In the genomic region with DNA sequence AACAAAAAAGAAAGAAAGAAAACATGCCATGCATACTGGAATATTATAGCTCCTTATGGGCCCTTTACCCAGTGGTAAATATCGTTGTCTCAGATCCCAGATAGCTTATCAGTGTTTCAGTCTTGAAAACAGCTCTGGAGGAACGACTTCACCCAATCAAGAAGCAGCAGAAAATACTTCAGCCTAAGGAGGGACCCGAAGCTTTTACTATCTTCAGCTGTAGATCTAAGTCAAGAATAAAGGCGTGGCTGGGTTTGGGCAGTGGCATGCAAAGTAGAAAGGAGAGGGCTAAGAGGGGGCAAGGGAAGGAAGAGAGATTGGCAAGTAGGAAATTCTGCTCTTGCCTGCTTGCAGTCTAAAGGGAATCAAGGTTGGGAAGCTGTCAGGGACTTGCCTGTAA, we compare ENCODE assay signal across 26 mouse cellular contexts. TPM values are rescaled to one million over a fixed set of nuclear protein-coding genes. Genes with fewer than 3 reads are reported as not detected.
DNase-seq lines count a peak whose midpoint lies in the region; TF ChIP-seq lines count a peak whose summit lies in the region.
"Had no signal": no experiment of that assay in that cellular context is flagged by ENCODE, and none has a peak within 500 bp of the region (broad histone marks: within the 10 kb centered on the region; RNA-seq: fewer than 3 reads in every experiment).

No protein-coding gene starts in this region.

- H3ac ChIP-seq in myocyte (ENCODE audit: control insufficient read depth, insufficient read length) = no peak overlapping the region

- intact Hi-C loops in gastrocnemius, adult 2 months (cut with DNase I) = loop anchor here (5.0 to 10.0 kb wide), 2 partner anchors 50 to 277 kb away; partner anchors contain the start of genes Anxa8, Glud1 and Shld2

- H3K27ac ChIP-seq in gastrocnemius, adult 2 months = 0 out of 2 replicates have a peak overlapping the region, but pooled peaks have one; percentile 89
- H3K27ac ChIP-seq: embryonic facial prominence, embryonic 10.5 days; forebrain, embryonic 13.5 days; hindbrain, embryonic 12.5 days had no signal

- no peaks in the 10 kb centered on the region for H3K79me2 ChIP-seq in myocyte (ENCODE audit: control insufficient read depth, insufficient read depth)

- H3K27me3 ChIP-seq in myocyte (ENCODE audit: control insufficient read depth, insufficient read depth, insufficient read length) = no peaks in the 10 kb centered on the region

- H3K4me2 ChIP-seq in myocyte (ENCODE audit: low read depth) = peak overlapping the region; percentile 90

- no peak for TF ChIP-seq POLR2A in myocyte (IDR thresholded peaks at IDR 0.05; ENCODE audit: insufficient read length, low read depth)

- no peaks in the 10 kb centered on the region for H3K36me3 ChIP-seq in myocyte (ENCODE audit: control insufficient read depth, insufficient read depth)
- H3K36me3 ChIP-seq: embryonic facial prominence, embryonic 10.5 days; heart, embryonic 10.5 days; hindbrain, embryonic 12.5 days had no signal

- H3K4me3 ChIP-seq in gastrocnemius, adult 2 months = no peak overlapping the region
- peak overlapping the region; percentile 22 for H3K4me3 ChIP-seq in myocyte
- H3K4me3 ChIP-seq: forebrain, embryonic 13.5 days; hindbrain, embryonic 12.5 days had no signal

- DNase-seq in gastrocnemius, adult 2 months = no peak
- no peak for DNase-seq in gastrocnemius, postnatal 4 days (ENCODE audit: low spot score in 2 of 2)
- DNase-seq in MEL-GATA-1-ER (ENCODE audit: extremely low read depth, low read depth) = peak; percentile 23
- no peak for DNase-seq in adrenal gland, postnatal 14 days
- no peak for DNase-seq in frontal cortex, postnatal 25 days (ENCODE audit: low spot score in 2 of 2)
- DNase-seq in testis, postnatal 14 days (ENCODE audit: low spot score) = no peak
- DNase-seq: adrenal gland, postnatal 25 days; B cell, adult 2 months; cerebellum, adult 9-11 months; cerebellum, postnatal 36 days; forebrain, postnatal 0 days; heart, adult 18-20 months; heart, postnatal 10 days; heart, postnatal 4 days; kidney, adult 11 months had no signal

- no peak for TF ChIP-seq CTCF in gastrocnemius, adult 2 months (IDR thresholded peaks at IDR 0.05)

TF ChIP-seq in myocyte, 11 proteins besides CTCF, POLR2A, EP300 and RAD21:
- TF ChIP-seq MAX (IDR thresholded peaks at IDR 0.05; ENCODE audit: low read depth) (no peak), MYOG (IDR thresholded peaks at IDR 0.05; ENCODE audit: control insufficient read depth in 1 of 3, insufficient read depth in 1 of 3, insufficient read length in 2 of 3, low read depth in 2 of 3) (no peak), MYOD1 (IDR thresholded peaks at IDR 0.05; ENCODE audit: control insufficient read depth in 1 of 3, insufficient read length in 2 of 3, low read depth in 2 of 3) (no peak), USF1 (IDR thresholded peaks at IDR 0.05; ENCODE audit: low read depth) (no peak)

RNA-seq across cellular contexts. Expression of gene Fam25c, which starts 6.9 kb away (rescaled TPM):
- total RNA-seq in gastrocnemius, adult 2 months (2021) = not detected
- total RNA-seq in gastrocnemius, postnatal 4 days (2021) = not detected
- not detected for polyA plus RNA-seq in myocyte (2012; fragmentation: generic; extraction: Trizol)
- total RNA-seq in adrenal gland, postnatal 14 days (2021) = 4.0 TPM in 1 of 2 replicates, not detected in the other
- total RNA-seq: adrenal gland, adult 18-20 months; adrenal gland, postnatal 25 days; forebrain, postnatal 0 days; gastrocnemius, adult 8-10 months; gastrocnemius, postnatal 36 days; heart, adult 18-20 months; heart, postnatal 10 days; heart, postnatal 4 days had no signal
- polyA plus RNA-seq: embryonic facial prominence, embryonic 10.5 days; forebrain, embryonic 13.5 days; forebrain, postnatal 0 days; heart, embryonic 10.5 days; heart, embryonic 14.5 days; hindbrain, embryonic 12.5 days; hindbrain, embryonic 16.5 days; intestine, embryonic 14.5 days had no signal

RNA-seq across cellular contexts. Expression of gene Sncg, which starts 12.5 kb away (rescaled TPM):
- 1 to 10 TPM; 4.0 to 4.8 TPM for total RNA-seq in gastrocnemius, adult 2 months (2021)
- 10 to 100 TPM in 1 of 2 experiments, 1 to 10 TPM in 1; 7.9 to 18.7 TPM for total RNA-seq in gastrocnemius, postnatal 4 days (2021)
- polyA plus RNA-seq in myocyte (2012; fragmentation: generic; extraction: Trizol) = 1.3 TPM
- total RNA-seq in adrenal gland, postnatal 14 days (2021) = 17.4 and 33.4 TPM in 2 replicates

RNA-seq across cellular contexts. Expression of gene Mmrn2, which starts 13.1 kb away (rescaled TPM):
- 10 to 100 TPM; 10.3 to 12.4 TPM for total RNA-seq in gastrocnemius, adult 2 months (2021)
- 10 to 100 TPM; 17.4 to 17.5 TPM for total RNA-seq in gastrocnemius, postnatal 4 days (2021)
- polyA plus RNA-seq in myocyte (2012; fragmentation: generic; extraction: Trizol) = 0.02 TPM
- total RNA-seq in adrenal gland, postnatal 14 days (2021) = 34.2 and 35.1 TPM in 2 replicates

RNA-seq across cellular contexts. Expression of gene Glud1, which starts 51.6 kb away (rescaled TPM):
- 100 to 1,000 TPM; 112 to 139 TPM for total RNA-seq in gastrocnemius, adult 2 months (2021)
- 100 to 1,000 TPM; 133 to 135 TPM for total RNA-seq in gastrocnemius, postnatal 4 days (2021)
- polyA plus RNA-seq in myocyte (2012; fragmentation: generic; extraction: Trizol) = 95.8 TPM
- total RNA-seq in adrenal gland, postnatal 14 days (2021) = 217 and 322 TPM in 2 replicates

RNA-seq across cellular contexts. Expression of gene Shld2, which starts 51.8 kb away (rescaled TPM):
- total RNA-seq in gastrocnemius, adult 2 months (2021) = 10 to 100 TPM; 10.7 to 11.8 TPM
- 10 to 100 TPM in 1 of 2 experiments, 1 to 10 TPM in 1; 9.2 to 13.0 TPM for total RNA-seq in gastrocnemius, postnatal 4 days (2021)
- 2.6 TPM for polyA plus RNA-seq in myocyte (2012; fragmentation: generic; extraction: Trizol)
- total RNA-seq in adrenal gland, postnatal 14 days (2021) = 12.2 and 13.0 TPM in 2 replicates
